Mouse (Mus musculus) inflammation-experienced regulatory T-cells, adult 6 months (primary cell): Measurements from ENCODE around the gene Pard6a. TPM values are rescaled to one million over a fixed set of nuclear protein-coding genes. Genes with fewer than 3 reads are reported as not detected.

Experiments
- ATAC-seq: one replicate; pipeline ENCODE4 v1.8.0; 2017
- polyA plus RNA-seq, 3 experiments: library from polyadenylated mRNA; unstranded; fragments of 100-300 nt; shearing (Covaris generic); gene quantifications; one replicate each; pipeline ENCODE4 v1.2.1; 2017

Pard6a gene
- polyA plus RNA-seq, 3 experiments from 2014 or later: 7.2 to 11.0 (median 9.0) TPM

- ATAC-seq: no peak
Observed at GRCm38 (mm10) chr8:105702001-105702401, 1.1 kb downstream of the Pard6a start.

GRCm38 (mm10) chr8:105702731-105703415 is 1.9 kb downstream of the Pard6a start:
- ATAC-seq: no peak

GRCm38 (mm10) chr8:105704146-105704812 is 3.3 kb downstream of the Pard6a start:
- ATAC-seq: no peak

DNA sequence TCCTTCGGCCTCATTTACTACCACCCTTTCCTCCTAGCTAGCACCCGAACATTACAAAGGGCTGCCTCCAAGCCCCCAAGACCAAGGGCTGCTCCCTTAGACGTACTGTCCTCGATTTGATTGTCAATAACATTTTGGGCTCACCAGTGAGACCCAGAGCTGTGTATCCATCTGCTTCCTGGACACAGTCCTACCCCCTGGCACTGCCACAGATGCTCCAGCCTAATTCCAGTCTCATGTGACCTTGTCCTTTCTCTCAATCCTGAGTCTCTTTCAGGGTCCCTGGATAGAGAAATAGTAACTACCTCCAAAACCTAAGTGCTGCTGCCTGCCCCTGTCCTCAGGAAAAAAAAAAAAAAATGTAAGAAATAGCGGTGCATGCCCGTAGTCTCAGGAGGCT is 4.0 kb downstream of the Pard6a start:
- no peak for ATAC-seq

DNA sequence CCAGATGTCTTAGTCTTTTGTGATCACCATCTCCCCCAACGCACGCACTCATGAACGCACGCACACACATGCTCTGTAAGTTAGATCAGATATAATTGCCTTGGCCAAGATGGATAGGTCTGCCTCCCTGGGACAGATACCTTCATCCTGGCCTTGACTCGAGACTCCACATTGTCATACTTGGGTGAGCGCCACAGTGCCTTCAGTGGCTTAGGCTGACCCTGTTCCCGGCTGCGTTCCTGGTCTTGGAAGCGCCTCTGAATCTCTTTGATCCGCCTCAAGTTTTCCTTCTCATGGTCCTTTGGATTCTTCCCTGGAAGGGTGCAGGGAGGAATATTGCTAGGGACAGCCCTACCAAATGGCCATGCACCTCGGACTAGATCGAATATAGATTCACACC is 5.5 kb downstream of the Pard6a start:
- ATAC-seq: no peak

- peak; percentile 99 for ATAC-seq
Observed at GRCm38 (mm10) chr8:105707498-105708403, 6.8 kb downstream of the Pard6a start, which contains the start of the genes 4933405L10Rik and Enkd1. Gene 4933405L10Rik, plus strand, starts transcription at chr8:105707655. Gene Enkd1, minus strand, starts transcription at chr8:105708210.

DNA sequence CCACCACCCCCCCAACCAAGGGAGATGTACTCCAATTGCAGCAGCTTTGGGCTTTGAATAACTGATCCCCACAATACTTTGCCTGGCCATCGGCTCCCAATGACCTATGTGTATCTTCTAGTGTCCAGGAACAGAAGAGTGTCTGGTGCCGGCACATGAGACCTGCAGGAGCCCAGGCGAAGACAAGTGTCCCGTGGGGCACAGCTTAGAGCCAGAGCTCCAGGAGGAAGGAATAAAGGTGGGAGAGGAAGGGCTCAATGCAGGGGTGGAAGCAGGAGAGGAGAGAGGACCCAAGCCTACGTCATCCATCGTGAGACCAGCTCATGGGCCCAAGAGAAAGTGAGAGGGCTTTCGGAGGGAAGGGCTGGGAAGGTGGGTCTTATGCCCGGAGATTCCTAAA is 7.7 kb downstream of the Pard6a start:
- ATAC-seq: no peak

DNA sequence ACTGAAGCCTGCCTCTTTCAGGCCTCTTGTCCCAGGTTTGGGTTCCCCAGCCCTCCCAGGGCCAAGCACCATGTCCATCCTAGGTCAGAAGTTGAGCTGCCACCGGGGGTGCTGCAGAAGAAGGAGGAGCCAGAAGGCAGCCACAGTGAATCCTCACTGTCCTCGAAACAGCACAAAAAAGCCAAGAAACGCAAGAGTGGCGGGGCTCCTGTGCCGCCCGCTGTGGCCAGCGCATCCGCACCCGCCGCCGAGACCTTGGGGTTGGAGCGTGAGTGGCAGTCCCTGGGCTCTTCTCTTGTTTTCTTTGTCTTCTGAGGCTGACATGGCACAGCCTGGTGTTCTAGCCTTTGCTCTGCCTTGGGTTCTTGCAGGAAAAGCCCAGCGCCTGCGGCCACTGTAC is 8.4 kb downstream of the Pard6a start:
- ATAC-seq: no peak

DNA sequence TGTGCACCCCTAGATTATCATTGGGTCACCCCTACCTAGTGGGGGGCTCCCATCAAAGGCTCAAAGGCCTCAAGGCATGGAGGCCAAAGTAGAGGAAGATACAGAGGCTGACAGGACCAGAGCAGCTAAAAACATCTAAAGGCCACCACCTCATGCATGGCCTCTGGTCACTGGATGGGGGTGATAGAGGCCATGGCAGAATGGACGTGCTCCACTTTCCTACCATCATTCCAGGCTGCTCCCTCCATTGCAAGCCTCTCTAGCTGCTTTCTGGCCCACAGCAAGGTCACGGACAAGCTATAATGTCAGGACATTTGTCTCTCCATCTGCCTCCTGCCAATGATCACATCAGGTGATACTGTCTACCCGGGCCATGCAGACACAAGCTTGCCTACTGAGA is 11.3 kb downstream of the Pard6a start:
- ATAC-seq: no peak

DNA sequence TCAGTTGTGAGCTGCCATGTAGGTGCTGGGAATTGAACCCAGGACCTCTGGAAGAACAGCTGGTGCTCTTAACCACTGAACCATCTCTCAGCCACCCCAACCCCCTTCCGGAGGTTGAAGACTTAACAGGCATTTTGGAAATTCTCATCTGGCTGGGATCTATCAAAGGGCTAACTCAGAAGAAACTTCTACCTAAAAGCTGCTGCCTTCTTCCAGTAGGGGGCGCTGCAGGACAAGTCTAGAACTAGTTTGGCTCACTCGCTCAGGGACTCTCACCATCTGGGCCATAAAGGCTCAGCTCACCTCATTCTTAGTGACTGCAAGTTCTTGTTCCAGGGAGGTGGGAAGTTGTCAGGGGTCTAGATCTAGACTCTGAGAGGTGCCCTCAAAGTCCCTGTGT is 13.2 kb downstream of the Pard6a start:
- ATAC-seq: peak; percentile 89

DNA sequence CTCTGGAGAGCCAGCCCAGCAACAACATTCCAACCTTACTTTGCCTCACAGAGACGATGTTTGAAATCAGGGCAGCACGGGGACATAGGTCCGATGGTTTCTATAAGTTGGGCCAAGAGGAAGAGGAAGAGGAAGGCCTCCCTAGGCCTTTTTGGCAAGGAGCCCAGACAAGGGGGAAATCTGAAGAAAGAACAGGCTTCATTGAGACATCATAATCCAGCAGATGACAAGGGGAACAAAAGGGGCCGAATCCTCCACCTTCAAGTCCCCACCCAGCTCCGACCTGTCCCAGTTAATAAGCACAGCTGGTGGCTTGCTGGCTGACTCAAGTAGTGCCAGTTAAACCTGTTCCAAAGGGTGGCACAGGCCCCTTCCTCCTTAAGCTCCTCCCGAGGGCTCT is 14.1 kb downstream of the Pard6a start:
- no peak for ATAC-seq

- ATAC-seq: no peak
Observed at GRCm38 (mm10) chr8:105716302-105716945, 15.5 kb downstream of the Pard6a start.

- ATAC-seq: no peak
Observed at GRCm38 (mm10) chr8:105719637-105720036, 18.7 kb downstream of the Pard6a start.

DNA sequence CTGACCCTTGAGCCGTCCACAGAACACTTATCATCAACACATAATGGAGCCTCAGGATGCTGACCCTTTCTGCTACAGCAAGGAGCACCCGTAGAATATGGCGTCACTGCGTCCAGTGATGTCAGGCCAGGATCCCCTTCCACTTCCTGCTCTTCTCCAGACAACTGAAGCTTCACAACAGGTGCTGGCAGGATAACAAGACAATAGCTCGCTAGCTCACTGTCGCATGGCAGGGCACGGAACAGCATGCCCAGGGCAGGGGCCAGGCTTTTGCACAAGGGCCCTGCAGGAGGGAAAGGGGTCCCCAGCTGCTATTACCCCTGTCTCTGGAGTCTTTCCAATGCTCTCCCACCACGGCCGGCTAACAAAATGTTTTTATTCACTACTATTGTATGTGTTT is 21.9 kb downstream of the Pard6a start:
- no peak for ATAC-seq

- no peak for ATAC-seq
Observed at GRCm38 (mm10) chr8:105725726-105726125, 24.8 kb downstream of the Pard6a start.

DNA sequence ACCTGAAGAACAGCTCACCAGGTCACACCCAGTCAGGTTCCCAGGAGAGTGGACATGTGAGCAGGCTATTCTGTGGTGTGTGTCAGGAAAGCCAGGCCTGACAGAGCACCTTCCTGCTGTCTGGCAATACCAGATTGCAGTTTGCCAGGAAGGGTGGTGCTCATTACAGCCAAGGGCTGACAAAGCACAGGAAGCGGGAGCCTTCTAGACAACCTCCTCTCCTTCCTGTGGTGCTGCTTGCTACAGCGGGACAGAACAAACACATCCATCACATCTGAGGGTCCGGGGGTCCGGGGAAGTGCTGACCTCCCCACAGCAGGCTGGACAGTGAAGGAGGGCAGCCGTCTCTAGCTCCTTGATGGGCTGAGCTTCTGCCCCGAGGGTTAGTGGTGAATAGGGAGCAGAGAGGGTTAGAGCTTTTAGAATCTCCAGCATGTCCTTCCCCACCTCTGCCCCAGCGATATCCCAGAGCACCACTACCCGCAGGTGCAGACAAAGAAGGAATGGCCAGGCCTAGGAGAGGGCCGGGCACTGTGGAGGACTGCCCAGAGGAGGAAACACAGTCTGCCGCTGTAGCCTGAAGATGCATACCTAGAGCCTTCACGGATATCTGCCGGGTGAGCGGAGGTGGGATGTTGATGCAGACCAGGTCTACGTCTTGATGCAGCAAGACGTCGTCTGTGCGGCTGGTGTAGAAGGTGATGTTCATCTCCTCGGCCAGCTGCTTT is 26.6 kb downstream of the Pard6a start:
- no peak for ATAC-seq

GRCm38 (mm10) chr8:105732186-105732585 is 31.2 kb downstream of the Pard6a start:
- ATAC-seq: no peak

- no peak for ATAC-seq
Observed at GRCm38 (mm10) chr8:105739216-105739615, 38.3 kb downstream of the Pard6a start.

DNA sequence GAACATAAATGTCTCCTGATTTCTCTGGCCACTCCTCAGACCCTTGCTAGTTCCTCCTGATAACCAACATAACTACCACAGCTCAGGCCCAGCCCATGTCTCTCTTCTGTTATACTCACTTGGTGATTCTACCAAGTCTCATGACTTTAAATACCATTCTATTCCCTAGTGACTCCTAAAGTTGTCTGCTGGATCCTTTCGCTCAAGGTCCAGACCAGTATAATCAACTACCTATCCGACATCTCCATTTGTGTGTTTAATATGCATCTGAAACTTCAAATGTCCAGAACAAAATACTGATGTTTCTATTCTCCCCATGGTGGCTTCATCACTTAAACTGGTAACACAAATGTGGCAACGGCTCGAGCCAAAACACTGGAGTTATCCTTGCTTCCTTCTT is 42.4 kb downstream of the Pard6a start:
- ATAC-seq: no peak

DNA sequence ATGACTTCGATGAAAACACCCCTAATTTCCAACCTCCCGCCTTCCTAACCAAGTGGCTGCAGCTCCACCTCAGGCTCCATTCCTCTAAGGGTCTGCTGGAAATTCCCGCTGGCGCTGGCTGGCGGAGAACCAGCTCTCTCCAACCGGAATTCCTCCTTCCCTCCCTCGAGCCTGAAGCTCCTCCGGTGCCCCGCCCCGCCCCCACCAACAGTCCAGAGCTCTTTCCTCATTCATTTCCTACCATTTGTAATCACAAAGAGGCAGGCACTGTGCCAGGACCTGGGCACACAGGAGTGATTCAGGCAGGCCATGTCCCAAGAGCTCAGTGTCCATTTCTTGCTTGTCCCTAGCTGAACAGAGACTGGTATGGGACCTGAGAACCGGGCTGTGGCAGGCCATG is 49.7 kb downstream of the Pard6a start:
- ATAC-seq: no peak
